Mouse (Mus musculus) heart, embryonic 16.5 days (tissue): ENCODE results near the gene Brf1. TPM values are rescaled to one million over a fixed set of nuclear protein-coding genes. Genes with fewer than 3 reads are reported as not detected.

Source experiments
- ATAC-seq: fragments of 200-750 bp; cut with Nextera tagmentation; replicated peaks from 2 replicates; pipeline ENCODE4 v1.8.0; 2017; ENCODE audit warnings: moderate number of reproducible peaks; ENCODE audit not compliant: insufficient read depth, low FRiP score; ENCODE audit errors: extremely low read depth
- H3K27ac ChIP-seq: fragments of 300-500 bp; sonication (generic); 2 replicates; pipeline ENCODE4 v1.5.1; 2014; ENCODE audit warnings: mild to moderate bottlenecking, low read length, control low read depth, moderate library complexity
- H3K27me3 ChIP-seq: fragments of 300-500 bp; sonication (generic); 2 replicates; pipeline ENCODE4 v1.6.1; 2014; ENCODE audit warnings: low read length, mixed read lengths; ENCODE audit not compliant: control insufficient read depth, insufficient read depth
- H3K36me3 ChIP-seq: fragments of 300-500 bp; sonication (generic); 2 replicates; pipeline ENCODE4 v1.6.1; 2014; ENCODE audit not compliant: control insufficient read depth, insufficient read depth
- H3K4me1 ChIP-seq: fragments of 300-500 bp; sonication (generic); 2 replicates; pipeline ENCODE4 v1.6.1; 2014; ENCODE audit warnings: low read length, mixed read lengths; ENCODE audit not compliant: control insufficient read depth, insufficient read depth
- H3K4me2 ChIP-seq: fragments of 300-500 bp; sonication (generic); 2 replicates; pipeline ENCODE4 v1.6.1; 2014; ENCODE audit warnings: low read depth, mild to moderate bottlenecking, control low read depth, low read length
- H3K4me3 ChIP-seq: fragments of 300-500 bp; sonication (generic); 2 replicates; pipeline ENCODE4 v1.5.1; 2014; ENCODE audit warnings: mild to moderate bottlenecking, control low read depth, low read length
- H3K9ac ChIP-seq: fragments of 300-500 bp; sonication (generic); 2 replicates; pipeline ENCODE4 v1.6.1; 2014; ENCODE audit warnings: low read length, control low read depth
- H3K9me3 ChIP-seq: fragments of 300-500 bp; sonication (generic); replicated peaks from 2 replicates; pipeline ENCODE4 v1.6.1; 2016; ENCODE audit warnings: low read length; ENCODE audit not compliant: control insufficient read depth
- WGBS: fragments of 180-500 bp; shearing (Covaris S2); extraction: QIAGEN DNeasy Blood & Tissue Kit; methylation state at CpG from one replicate; pipeline ENCODE4 v1.1.7; 2014; 5-methylcytosine and 5-hydroxymethylcytosine counted together
- polyA plus RNA-seq: library from polyadenylated mRNA; unstranded; fragments of >200 nt; fragmentation: Nextera tagmentation; extraction: Ambion mirVana; gene quantifications from 2 replicates; pipeline ENCODE4 v1.2.1, GENCODE M21; 2015

Gene Brf1
- polyA plus RNA-seq = 38.3 and 42.6 TPM in 2 replicates

DNA sequence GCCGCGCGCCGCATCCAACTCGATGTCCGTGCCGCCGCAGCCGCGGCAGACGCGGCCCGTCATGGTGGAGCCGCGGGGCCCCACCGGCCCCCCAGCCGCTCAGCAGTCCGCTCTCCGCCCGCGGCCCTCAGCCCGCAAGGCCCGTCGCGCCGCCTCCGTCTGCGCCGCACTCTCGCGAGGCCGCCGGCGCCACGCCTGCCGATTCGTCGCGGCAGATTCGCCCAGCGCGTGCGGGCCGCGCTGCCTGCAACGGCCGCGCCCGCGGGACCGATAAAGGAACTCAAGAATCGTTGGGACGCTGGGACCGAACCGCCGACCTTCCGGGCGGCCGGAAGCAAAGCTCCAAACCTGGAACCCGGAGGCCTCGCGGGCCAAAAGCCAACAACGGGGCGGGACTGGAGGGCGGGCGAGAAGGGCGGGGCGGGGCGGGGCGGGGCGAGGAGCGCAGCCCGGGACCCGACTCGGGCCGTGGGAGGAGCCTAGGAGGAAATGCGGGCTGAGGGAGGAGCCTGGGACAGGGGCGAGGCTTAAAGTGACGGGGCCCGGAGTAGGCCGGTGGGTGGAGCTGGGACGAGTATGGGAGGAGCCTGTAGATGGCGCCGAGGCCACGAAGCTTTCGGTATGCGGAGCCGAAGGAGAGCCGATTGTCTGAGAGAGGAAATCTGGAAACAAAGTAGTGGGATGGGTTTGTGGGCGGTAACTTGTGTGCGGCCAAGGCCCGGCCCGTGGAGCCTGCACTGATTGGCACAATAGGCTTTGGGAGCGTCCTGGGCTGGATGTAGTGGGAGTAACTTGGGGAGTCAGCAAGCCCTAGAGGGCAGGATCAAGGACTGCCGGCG, at the start of gene Brf1:
TSS of gene Brf1 (minus strand) at position 411 of the 839 bp plus-strand sequence.
- H3K9ac ChIP-seq = peak within 1 kb of the TSS; percentile 98
- peaks cover 5% of the 10 kb centered on the region; the same call in 1 of the 2 replicates for H3K36me3 ChIP-seq
- ATAC-seq = peak; percentile 98
- H3K4me3 ChIP-seq = peak within 1 kb of the TSS; percentile 93
- peak within 1 kb of the TSS; percentile 96 for H3K27ac ChIP-seq
- H3K4me2 ChIP-seq = peak within 1 kb of the TSS; percentile 91
- no peaks in the 10 kb centered on the region for H3K9me3 ChIP-seq
- peaks cover 22% of the 10 kb centered on the region for H3K4me1 ChIP-seq
- under 1% methylated on average over 91 of the region's 96 CpGs for WGBS
- H3K27me3 ChIP-seq = no peaks in the 10 kb centered on the region

DNA sequence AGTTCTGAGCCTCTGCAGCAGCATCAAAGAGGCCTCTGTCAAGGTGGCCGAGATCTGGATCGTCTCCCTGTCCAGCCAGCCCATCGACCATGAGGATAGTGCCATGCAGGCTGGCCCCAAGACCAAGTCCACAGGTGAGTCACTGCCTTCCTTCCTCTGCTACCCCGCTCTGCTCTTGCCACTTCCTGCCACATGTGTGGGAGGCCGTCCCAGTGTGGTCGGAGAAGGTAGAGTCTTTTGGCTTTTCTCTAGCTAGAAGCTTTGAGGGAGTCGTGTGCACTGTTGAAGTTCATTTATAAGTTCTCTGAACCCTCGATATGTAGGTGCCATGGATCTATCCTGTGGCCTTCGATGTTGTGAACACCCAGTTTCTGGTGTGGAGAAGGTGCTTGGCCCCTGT, 49.3 kb upstream of the Brf1 start:
- Histone ChIP-seq H3K4me2 (no peak overlapping the region), H3K9me3 (no peaks in the 10 kb centered on the region), H3K4me1 (peaks cover 18% of the 10 kb centered on the region; the same call in 1 of the 2 replicates), H3K27ac (no peak overlapping the region), H3K27me3 (no peaks in the 10 kb centered on the region), H3K36me3 (peaks cover 16% of the 10 kb centered on the region), H3K4me3 (no peak overlapping the region), H3K9ac (no peak overlapping the region)
- WGBS = 77% methylated on average over 9 of the region's 9 CpGs
- no peak for ATAC-seq

DNA sequence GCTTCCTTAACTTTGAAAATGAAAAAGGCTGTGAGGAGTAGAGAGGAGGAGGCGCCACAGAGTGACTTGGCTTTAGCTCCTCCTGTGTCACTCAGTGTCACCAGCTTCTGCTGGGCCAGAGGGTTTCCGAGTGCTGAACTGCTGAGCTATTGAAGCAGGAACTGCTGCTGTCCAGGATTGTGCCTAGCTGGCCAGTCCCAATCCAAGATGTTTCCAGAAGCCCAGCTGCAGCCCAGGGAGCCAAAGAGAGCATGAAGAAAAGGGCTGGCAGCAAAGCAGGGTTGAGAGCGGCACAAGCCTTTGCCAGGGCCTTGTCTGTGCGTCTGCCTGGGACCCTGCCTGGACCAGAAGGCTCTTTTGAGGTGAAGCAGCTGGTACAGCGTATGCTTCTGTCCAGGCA, 47.6 kb upstream of the Brf1 start:
- Histone ChIP-seq H3K4me2 (no peak overlapping the region), H3K36me3 (peaks cover 9% of the 10 kb centered on the region), H3K4me3 (no peak overlapping the region), H3K4me1 (peaks cover 18% of the 10 kb centered on the region; the same call in 1 of the 2 replicates), H3K27me3 (no peaks in the 10 kb centered on the region), H3K9ac (no peak overlapping the region), H3K27ac (no peak overlapping the region), H3K9me3 (no peaks in the 10 kb centered on the region)
- 83% methylated on average over 5 of the region's 5 CpGs for WGBS
- ATAC-seq = no peak

DNA sequence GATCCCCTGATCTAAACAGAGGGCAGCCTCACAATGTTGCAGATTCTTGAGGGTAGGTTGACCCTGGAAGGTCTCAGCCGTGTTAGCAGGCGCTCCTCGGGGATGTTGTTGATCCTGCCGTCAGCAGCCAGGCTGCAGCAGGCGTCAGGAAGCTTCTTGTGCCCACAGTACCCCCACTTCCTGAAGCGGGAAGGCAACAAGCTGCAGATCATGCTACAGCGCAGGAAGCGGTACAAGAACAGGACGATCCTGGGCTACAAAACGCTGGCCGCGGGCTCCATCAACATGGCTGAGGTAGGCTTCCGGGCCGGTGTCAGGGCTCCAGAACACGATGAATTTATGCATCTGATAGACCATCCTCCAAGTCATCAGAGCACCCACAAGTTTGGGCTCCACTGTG, 46.4 kb upstream of the Brf1 start:
- no peaks in the 10 kb centered on the region for H3K27me3 ChIP-seq
- peaks cover 17% of the 10 kb centered on the region; the same call in 1 of the 2 replicates for H3K4me1 ChIP-seq
- no peak overlapping the region for H3K4me2 ChIP-seq
- 84% methylated on average over 15 of the region's 15 CpGs for WGBS
- H3K36me3 ChIP-seq = peaks cover 4% of the 10 kb centered on the region
- H3K4me3 ChIP-seq = no peak overlapping the region
- no peak overlapping the region for H3K9ac ChIP-seq
- no peak overlapping the region for H3K27ac ChIP-seq
- no peak for ATAC-seq
- no peaks in the 10 kb centered on the region for H3K9me3 ChIP-seq

DNA sequence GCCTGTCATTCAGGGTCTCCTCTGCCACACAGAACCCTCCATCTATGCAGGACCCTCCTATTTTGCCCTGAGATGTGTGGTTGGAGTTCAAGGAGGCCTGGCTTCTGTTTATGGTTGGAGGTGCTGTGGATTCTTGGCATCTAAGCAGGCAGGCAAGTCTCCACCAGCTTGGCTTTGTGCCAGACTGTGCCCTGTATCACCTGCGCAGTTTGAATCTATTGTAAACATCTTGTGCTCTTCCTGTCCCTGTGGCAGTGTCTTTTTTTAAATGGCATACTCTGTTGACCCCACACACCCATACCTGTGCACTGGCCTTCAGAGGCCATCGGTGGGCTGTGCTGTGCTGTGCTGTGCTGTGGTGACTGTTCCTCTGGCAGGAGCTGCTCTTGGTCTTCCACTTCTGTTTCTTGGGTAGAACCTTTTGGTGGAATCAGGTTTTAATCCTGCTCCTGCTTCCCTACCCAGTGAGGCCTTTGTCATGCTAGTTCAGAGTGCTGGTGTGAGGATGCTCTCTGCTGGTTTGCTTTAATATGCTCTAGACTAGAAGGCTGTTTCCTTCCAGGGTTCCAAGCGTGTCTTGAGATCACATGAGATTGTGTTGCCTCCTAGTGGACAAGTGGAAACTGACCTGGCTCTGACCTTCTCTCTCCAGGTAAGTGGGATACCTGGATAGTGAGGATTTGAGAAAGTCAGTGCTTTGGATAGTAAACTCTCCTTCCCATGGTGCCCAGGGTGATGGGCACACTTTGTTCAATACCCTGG, 44.6 kb upstream of the Brf1 start:
- H3K27me3 ChIP-seq = no peaks in the 10 kb centered on the region
- no peak overlapping the region for H3K4me2 ChIP-seq
- no peaks in the 10 kb centered on the region; the same call in none of the 2 replicates for H3K36me3 ChIP-seq
- WGBS = 79% methylated on average over 3 of the region's 3 CpGs
- ATAC-seq = no peak
- H3K9me3 ChIP-seq = no peaks in the 10 kb centered on the region
- H3K4me1 ChIP-seq = peaks cover 12% of the 10 kb centered on the region
- H3K9ac ChIP-seq = no peak overlapping the region
- H3K4me3 ChIP-seq = no peak overlapping the region
- H3K27ac ChIP-seq = no peak overlapping the region

DNA sequence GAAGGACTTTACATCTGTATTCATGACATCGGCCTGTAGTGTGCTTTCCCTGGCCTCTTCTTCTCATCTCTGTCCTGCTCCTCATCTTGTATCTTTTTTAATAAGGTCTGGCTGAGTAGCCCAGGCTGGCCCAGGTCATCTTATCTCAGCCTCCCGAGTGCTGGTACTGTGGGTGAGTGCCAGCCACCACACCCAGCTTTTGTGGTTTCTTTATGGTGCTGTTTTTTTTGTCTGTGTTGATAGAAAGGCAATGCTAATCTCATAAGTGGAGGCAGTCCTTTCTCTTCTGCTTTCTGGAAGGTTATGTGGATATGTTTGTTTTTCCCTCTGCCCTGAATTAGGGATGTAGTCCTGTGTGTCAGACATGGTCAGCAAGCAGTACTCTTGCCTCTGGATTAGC, 42.0 kb upstream of the Brf1 start:
- Histone ChIP-seq H3K4me3 (no peak overlapping the region), H3K4me2 (no peak overlapping the region), H3K9me3 (no peaks in the 10 kb centered on the region), H3K9ac (no peak overlapping the region), H3K27ac (no peak overlapping the region), H3K36me3 (no peaks in the 10 kb centered on the region; the same call in 1 of the 2 replicates), H3K4me1 (peaks cover 12% of the 10 kb centered on the region), H3K27me3 (no peaks in the 10 kb centered on the region)
- no peak for ATAC-seq
- WGBS = 69% methylated on average over 2 of the region's 2 CpGs

DNA sequence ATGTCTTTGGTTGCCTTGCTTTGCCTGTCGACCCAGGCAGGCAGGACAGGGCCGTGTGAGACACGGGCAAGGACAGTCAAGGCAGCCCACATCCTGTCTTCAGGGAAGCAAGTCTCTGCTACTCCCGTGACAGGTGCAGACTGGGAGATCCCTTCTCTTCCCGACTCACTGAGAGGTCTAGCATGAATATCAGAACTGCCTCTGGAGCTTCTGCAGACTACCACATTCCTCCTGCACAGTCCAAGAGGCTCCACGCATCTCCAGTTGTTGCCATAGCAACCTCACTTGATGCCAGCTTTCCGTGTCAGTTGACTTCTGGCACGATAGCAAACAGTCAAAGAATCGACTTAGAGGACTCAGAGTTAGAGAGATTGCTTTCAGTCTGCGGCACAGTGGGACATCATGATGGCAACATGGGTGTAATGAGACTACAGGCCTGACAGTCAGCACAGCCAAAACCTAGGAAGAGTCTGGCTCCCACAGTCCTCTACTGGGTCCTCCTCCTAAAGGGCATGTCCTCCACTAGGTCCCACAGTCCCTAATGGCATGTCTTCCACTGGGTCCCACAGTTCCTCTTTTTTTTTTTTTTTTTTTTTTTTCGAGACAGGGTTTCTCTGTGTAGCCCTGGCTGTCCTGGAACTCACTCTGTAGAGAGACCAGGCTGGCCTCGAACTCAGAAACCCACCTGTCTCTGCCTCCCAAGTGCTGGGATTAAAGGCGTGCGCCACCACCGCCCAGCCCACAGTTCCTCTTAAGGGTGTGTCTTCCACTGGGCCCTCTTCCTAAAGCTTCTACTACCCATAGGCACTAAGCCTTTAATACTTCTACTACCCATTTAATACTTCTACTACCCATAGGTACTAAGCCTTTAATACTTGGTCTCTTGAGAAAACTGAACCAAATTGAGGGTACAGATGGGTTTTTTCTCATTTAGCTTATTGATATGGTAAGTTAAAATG, 41.3 kb upstream of the Brf1 start:
- H3K27ac ChIP-seq = no peak overlapping the region
- ATAC-seq = peak; percentile 41
- WGBS = 51% methylated on average over 15 of the region's 15 CpGs

DNA sequence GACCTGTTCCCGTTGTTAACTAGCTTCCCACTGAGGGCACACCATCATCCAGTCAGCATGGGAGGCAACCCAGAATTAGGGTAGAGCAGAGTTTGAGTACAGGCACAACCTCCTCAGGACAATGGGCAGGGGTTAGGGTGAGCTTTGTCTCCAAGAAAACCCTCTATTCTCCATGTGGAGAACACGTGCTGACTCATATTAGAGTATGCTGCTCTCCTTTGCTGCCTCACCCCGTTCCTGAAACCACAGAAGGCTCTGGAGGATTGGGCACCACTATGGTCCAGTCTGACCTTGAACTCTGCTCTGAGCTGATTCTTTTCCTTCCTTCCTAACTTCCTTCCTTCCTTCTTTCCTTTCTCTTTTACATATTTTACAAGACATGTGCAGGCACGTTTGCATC, 37.9 kb upstream of the Brf1 start:
- 87% methylated on average over 4 of the region's 4 CpGs for WGBS
- ATAC-seq = no peak

More for the DNA sequence above, 41.3 kb upstream of the Brf1 start:
- no peak overlapping the region for H3K9ac ChIP-seq
- no peaks in the 10 kb centered on the region for H3K27me3 ChIP-seq
- peaks cover 9% of the 10 kb centered on the region for H3K4me1 ChIP-seq
- no peaks in the 10 kb centered on the region; the same call in 1 of the 2 replicates for H3K36me3 ChIP-seq
- no peak overlapping the region for H3K4me2 ChIP-seq
- no peaks in the 10 kb centered on the region for H3K9me3 ChIP-seq
- H3K4me3 ChIP-seq = no peak overlapping the region

More for the DNA sequence above, 37.9 kb upstream of the Brf1 start:
- no peak overlapping the region for H3K4me3 ChIP-seq
- H3K27me3 ChIP-seq = no peaks in the 10 kb centered on the region
- H3K4me2 ChIP-seq = no peak overlapping the region
- no peaks in the 10 kb centered on the region for H3K9me3 ChIP-seq
- no peaks in the 10 kb centered on the region for H3K36me3 ChIP-seq
- H3K27ac ChIP-seq = no peak overlapping the region
- H3K4me1 ChIP-seq = peaks cover 28% of the 10 kb centered on the region
- no peak overlapping the region for H3K9ac ChIP-seq
